Mouse (Mus musculus): ENCODE data around the gene Hist1h2ai. TPM values are rescaled to one million over a fixed set of nuclear protein-coding genes. Genes with fewer than 3 reads are reported as not detected.
"Not testable (repeated sequence)": the region's sequence is repeated elsewhere in the genome, so short reads cannot be mapped to it uniquely, and the experiment has no call there.

Gene Hist1h2ai
- polyA plus RNA-seq, 1 experiment from 2014 or later = 19.5 TPM

GRCm38 (mm10) chr13:21754294-21755001, 38.2 kb downstream of the Hist1h2ai start:
- peak; percentile 46 for DNase-seq (ENCODE audit: low spot score)
- H3K4me1 ChIP-seq (ENCODE audit: control insufficient read depth, insufficient read depth, low read length); ATAC-seq (ENCODE audit: insufficient read depth, low FRiP score, low TSS enrichment); H3K9me3 ChIP-seq (ENCODE audit: control insufficient read depth, low read length); H3K27me3 ChIP-seq (ENCODE audit: control insufficient read depth, insufficient read depth, low read length); H3K36me3 ChIP-seq (ENCODE audit: control insufficient read depth, insufficient read depth, low read length): not testable (repeated sequence)
- Histone ChIP-seq H3K4me2 (ENCODE audit: low read depth) (peak overlapping the region; percentile 70), H3K9ac (ENCODE audit: low read length) (peak overlapping the region; percentile 26), H3K27ac (ENCODE audit: low read depth, low read length) (peak overlapping the region; percentile 76), H3K4me3 (ENCODE audit: low read depth, low read length) (peak overlapping the region; percentile 38)
- 2% methylated on average over 23 of the region's 26 CpGs for WGBS

GRCm38 (mm10) chr13:21755707-21756106, 39.5 kb downstream of the Hist1h2ai start:
- ATAC-seq (ENCODE audit: insufficient read depth, low FRiP score, low TSS enrichment) (no peak), DNase-seq (ENCODE audit: low spot score) (no peak)
- Histone ChIP-seq H3K4me1 (ENCODE audit: control insufficient read depth, insufficient read depth, low read length) (peaks cover 3% of the 10 kb centered on the region; the same call in 1 of the 2 replicates), H3K27ac (ENCODE audit: low read depth, low read length) (no peak overlapping the region), H3K4me3 (ENCODE audit: low read depth, low read length) (no peak overlapping the region), H3K9ac (ENCODE audit: low read length) (no peak overlapping the region), H3K4me2 (ENCODE audit: low read depth) (no peak overlapping the region), H3K27me3 (ENCODE audit: control insufficient read depth, insufficient read depth, low read length) (no peaks in the 10 kb centered on the region), H3K36me3 (ENCODE audit: control insufficient read depth, insufficient read depth, low read length) (no peaks in the 10 kb centered on the region), H3K9me3 (ENCODE audit: control insufficient read depth, low read length) (no peaks in the 10 kb centered on the region)
- 81% methylated on average over 1 of the region's 1 CpGs for WGBS

Small RNA genes within 50 kb of the gene (microRNA-seq; reads per million reads assigned to microRNA genes)
- gene Gm44357 (not detected), gene Gm44367 (not detected), gene Gm44454 (not detected)

Other genes with a start within 250 kb of the Hist1h2ai start
- 2.5 and 3.2 TPM in 2 replicates for gene Nkapl, start 247.9 kb upstream of the Hist1h2ai start, polyA plus RNA-seq (2014; fragmentation: Nextera tagmentation; extraction: Ambion mirVana)
- 4.0 and 4.5 TPM in 2 replicates for gene Zkscan4, start 237.5 kb upstream of the Hist1h2ai start, polyA plus RNA-seq (2014; fragmentation: Nextera tagmentation; extraction: Ambion mirVana)
- gene Gm10065, start 237.0 kb upstream of the Hist1h2ai start, polyA plus RNA-seq (2014; fragmentation: Nextera tagmentation; extraction: Ambion mirVana) = 3.5 TPM in 1 of 2 replicates, not detected in the other
- gene AK157302, start 221.2 kb upstream of the Hist1h2ai start, polyA plus RNA-seq (2014; fragmentation: Nextera tagmentation; extraction: Ambion mirVana) = 0.15 and 0.61 TPM in 2 replicates
- 3.5 and 6.3 TPM in 2 replicates for gene Gm11273, start 215.0 kb upstream of the Hist1h2ai start, polyA plus RNA-seq (2014; fragmentation: Nextera tagmentation; extraction: Ambion mirVana)
- gene Zkscan8, start 185.3 kb upstream of the Hist1h2ai start, polyA plus RNA-seq (2014; fragmentation: Nextera tagmentation; extraction: Ambion mirVana) = 10.5 and 12.1 TPM in 2 replicates
- 0.12 and 0.23 TPM in 2 replicates for gene Olfr1366, start 173.6 kb upstream of the Hist1h2ai start, polyA plus RNA-seq (2014; fragmentation: Nextera tagmentation; extraction: Ambion mirVana)
- 0.05 TPM in 1 of 2 replicates, not detected in the other for gene Olfr1535, start 156.5 kb upstream of the Hist1h2ai start, polyA plus RNA-seq (2014; fragmentation: Nextera tagmentation; extraction: Ambion mirVana)
- gene Olfr1364, start 134.7 kb upstream of the Hist1h2ai start, polyA plus RNA-seq (2014; fragmentation: Nextera tagmentation; extraction: Ambion mirVana) = not detected in 2 replicates
- gene Olfr1362, start 102.4 kb upstream of the Hist1h2ai start, polyA plus RNA-seq (2014; fragmentation: Nextera tagmentation; extraction: Ambion mirVana) = not detected in 2 replicates
- not detected in 2 replicates for gene Olfr11, start 73.9 kb upstream of the Hist1h2ai start, polyA plus RNA-seq (2014; fragmentation: Nextera tagmentation; extraction: Ambion mirVana)
- 0.08 TPM in 1 of 2 replicates, not detected in the other for gene Olfr1361, start 53.0 kb upstream of the Hist1h2ai start, polyA plus RNA-seq (2014; fragmentation: Nextera tagmentation; extraction: Ambion mirVana)
- not detected in 2 replicates for gene Olfr1360, start 39.0 kb upstream of the Hist1h2ai start, polyA plus RNA-seq (2014; fragmentation: Nextera tagmentation; extraction: Ambion mirVana)
- gene Olfr1359, start 18.3 kb upstream of the Hist1h2ai start, polyA plus RNA-seq (2014; fragmentation: Nextera tagmentation; extraction: Ambion mirVana) = not detected in 2 replicates
- 2.1 and 2.3 TPM in 2 replicates for gene Hist1h2bl, start 279 bp upstream of the Hist1h2ai start, polyA plus RNA-seq (2014; fragmentation: Nextera tagmentation; extraction: Ambion mirVana)
- 5.6 and 23.9 TPM in 2 replicates for gene Hist1h3h, start 1.2 kb downstream of the Hist1h2ai start, polyA plus RNA-seq (2014; fragmentation: Nextera tagmentation; extraction: Ambion mirVana)
- gene Hist1h2bm, start 5.6 kb downstream of the Hist1h2ai start, polyA plus RNA-seq (2014; fragmentation: Nextera tagmentation; extraction: Ambion mirVana) = 4.3 and 4.6 TPM in 2 replicates
- 1.1 and 1.4 TPM in 2 replicates for gene Hist1h4j, start 18.6 kb downstream of the Hist1h2ai start, polyA plus RNA-seq (2014; fragmentation: Nextera tagmentation; extraction: Ambion mirVana)
- gene Hist1h4k, start 34.1 kb downstream of the Hist1h2ai start, polyA plus RNA-seq (2014; fragmentation: Nextera tagmentation; extraction: Ambion mirVana) = 1.8 and 2.3 TPM in 2 replicates
- 8.1 and 9.3 TPM in 2 replicates for gene Hist1h2ak, start 37.4 kb downstream of the Hist1h2ai start, polyA plus RNA-seq (2014; fragmentation: Nextera tagmentation; extraction: Ambion mirVana)
- gene Hist1h2bn, start 37.7 kb downstream of the Hist1h2ai start, polyA plus RNA-seq (2014; fragmentation: Nextera tagmentation; extraction: Ambion mirVana) = 2.1 and 3.2 TPM in 2 replicates
- gene Hist1h1b, start 64.2 kb downstream of the Hist1h2ai start, polyA plus RNA-seq (2014; fragmentation: Nextera tagmentation; extraction: Ambion mirVana) = 15.4 and 16.9 TPM in 2 replicates
- gene Hist1h3i, start 66.9 kb downstream of the Hist1h2ai start, polyA plus RNA-seq (2014; fragmentation: Nextera tagmentation; extraction: Ambion mirVana) = 228 and 229 TPM in 2 replicates
- 11.7 and 14.0 TPM in 2 replicates for gene Hist1h2an, start 70.8 kb downstream of the Hist1h2ai start, polyA plus RNA-seq (2014; fragmentation: Nextera tagmentation; extraction: Ambion mirVana)
- 2.2 and 2.6 TPM in 2 replicates for gene Hist1h2bp, start 71.0 kb downstream of the Hist1h2ai start, polyA plus RNA-seq (2014; fragmentation: Nextera tagmentation; extraction: Ambion mirVana)
- gene Hist1h2bq, start 93.8 kb downstream of the Hist1h2ai start, polyA plus RNA-seq (2014; fragmentation: Nextera tagmentation; extraction: Ambion mirVana) = 20.3 and 20.8 TPM in 2 replicates
- gene Hist1h2ao, start 94.0 kb downstream of the Hist1h2ai start, polyA plus RNA-seq (2014; fragmentation: Nextera tagmentation; extraction: Ambion mirVana) = not detected in 2 replicates
- gene Hist1h4m, start 95.3 kb downstream of the Hist1h2ai start, polyA plus RNA-seq (2014; fragmentation: Nextera tagmentation; extraction: Ambion mirVana) = not detected in 2 replicates
- gene Hist1h4n, start 115.8 kb downstream of the Hist1h2ai start, polyA plus RNA-seq (2014; fragmentation: Nextera tagmentation; extraction: Ambion mirVana) = 10.5 and 15.6 TPM in 2 replicates
- 4,141 and 4,626 TPM in 2 replicates for gene Hist1h2ap, start 117.1 kb downstream of the Hist1h2ai start, polyA plus RNA-seq (2014; fragmentation: Nextera tagmentation; extraction: Ambion mirVana)
- gene Hist1h2br, start 117.3 kb downstream of the Hist1h2ai start, polyA plus RNA-seq (2014; fragmentation: Nextera tagmentation; extraction: Ambion mirVana) = 20.0 TPM in 2 replicates
- 22.1 and 25.9 TPM in 2 replicates for gene Zfp184, start 228.7 kb downstream of the Hist1h2ai start, polyA plus RNA-seq (2014; fragmentation: Nextera tagmentation; extraction: Ambion mirVana)

Measured in neural tube, embryonic 11.5 days (tissue).